Mouse (Mus musculus) left cerebral cortex, postnatal 25 days (tissue): ENCODE data around the gene Col23a1. TPM values are rescaled to one million over a fixed set of nuclear protein-coding genes. Genes with fewer than 3 reads are reported as not detected.

Source experiments
- DNase-seq, 2 experiments: peaks; one replicate each; pipeline ENCODE4 v3.0.0; 2022; ENCODE audit warnings: low spot score in 2 of 2, mixed read lengths in 1 of 2
- intact Hi-C: fragments of 180-260 bp; cut with DNase I; formaldehyde crosslinking; loops from one replicate; pipeline ENCODE4 v1.15.1; 2025
- total RNA-seq, 2 experiments: library from RNA; stranded (reverse); gene quantifications; 2 replicates each; pipeline ENCODE4 v1.2.3; 2021

Col23a1 gene
- total RNA-seq, 2 experiments from 2014 or later, result 8.8 to 10.9 TPM

GRCm38 (mm10) chr11:51555066-51555465, 265.3 kb downstream of the Col23a1 start:
- no peak for DNase-seq
- intact Hi-C loops, result no loop called here

- intact Hi-C loops, result no loop called here
- DNase-seq, result no peak
Measured at GRCm38 (mm10) chr11:51563276-51563675, 273.6 kb downstream of the Col23a1 start.

GRCm38 (mm10) chr11:51565062-51565461, 275.3 kb downstream of the Col23a1 start:
- intact Hi-C loops, result no loop called here
- no peak for DNase-seq

- DNase-seq, result no peak
- intact Hi-C loops, result no loop called here
Measured at GRCm38 (mm10) chr11:51565951-51566350, 276.2 kb downstream of the Col23a1 start.

GRCm38 (mm10) chr11:51568801-51569200, 279.1 kb downstream of the Col23a1 start:
- DNase-seq, result no peak
- intact Hi-C loops, result no loop called here

GRCm38 (mm10) chr11:51576454-51576853, 286.7 kb downstream of the Col23a1 start:
- intact Hi-C loops, result no loop called here
- DNase-seq, result no peak

- DNase-seq, result no peak
- intact Hi-C loops, result no loop called here
Measured at GRCm38 (mm10) chr11:51577587-51577986, 287.9 kb downstream of the Col23a1 start.

- intact Hi-C loops, result no loop called here
- DNase-seq, result no peak
Measured at GRCm38 (mm10) chr11:51579024-51579423, 289.3 kb downstream of the Col23a1 start.

GRCm38 (mm10) chr11:51582713-51583112, 293.0 kb downstream of the Col23a1 start:
- intact Hi-C loops, result loop anchor here (2.0 kb wide), 2 partner anchors 44 to 294 kb away; partner anchors contain the start of gene Col23a1
- peak; percentile 44 to 55 for DNase-seq

- DNase-seq, result no peak
- intact Hi-C loops, result no loop called here
Measured at GRCm38 (mm10) chr11:51584057-51584430, 294.3 kb downstream of the Col23a1 start.

- DNase-seq, result peak; percentile 93 to 96
- intact Hi-C loops, result no loop called here
Measured at GRCm38 (mm10) chr11:51584431-51585248, 294.9 kb downstream of the Col23a1 start, which contains the start of gene Phykpl. TSS of gene Phykpl (plus strand) at chr11:51584757.

GRCm38 (mm10) chr11:51585608-51586252, 296.0 kb downstream of the Col23a1 start:
- no peak for DNase-seq
- intact Hi-C loops, result no loop called here

- intact Hi-C loops, result no loop called here
Measured at GRCm38 (mm10) chr11:51586411-51586810, 296.7 kb downstream of the Col23a1 start.

GRCm38 (mm10) chr11:51587059-51587458, 297.3 kb downstream of the Col23a1 start:
- intact Hi-C loops, result no loop called here
- DNase-seq, result no peak

More at GRCm38 (mm10) chr11:51586411-51586810, 296.7 kb downstream of the Col23a1 start:
- no peak for DNase-seq

GRCm38 (mm10) chr11:51588833-51589232, 299.1 kb downstream of the Col23a1 start:
- DNase-seq, result no peak
- intact Hi-C loops, result no loop called here

- intact Hi-C loops, result no loop called here
- no peak for DNase-seq
Measured at GRCm38 (mm10) chr11:51590002-51590401, 300.3 kb downstream of the Col23a1 start.

- DNase-seq, result no peak
- intact Hi-C loops, result no loop called here
Measured at GRCm38 (mm10) chr11:51591168-51591567, 301.4 kb downstream of the Col23a1 start.

- no peak for DNase-seq
- intact Hi-C loops, result no loop called here
Measured at GRCm38 (mm10) chr11:51591915-51592314, 302.2 kb downstream of the Col23a1 start.

GRCm38 (mm10) chr11:51593368-51593767, 303.6 kb downstream of the Col23a1 start:
- intact Hi-C loops, result no loop called here
- DNase-seq, result no peak

GRCm38 (mm10) chr11:51593849-51594248, 304.1 kb downstream of the Col23a1 start:
- intact Hi-C loops, result no loop called here
- DNase-seq, result no peak
